Mouse (Mus musculus): ENCODE results near the gene Zzef1. TPM values are rescaled to one million over a fixed set of nuclear protein-coding genes. Genes with fewer than 3 reads are reported as not detected.

The Zzef1 gene
- total and polyA plus RNA-seq, 3 experiments = 10.5 to 20.8 (median 16.8) TPM

DNA sequence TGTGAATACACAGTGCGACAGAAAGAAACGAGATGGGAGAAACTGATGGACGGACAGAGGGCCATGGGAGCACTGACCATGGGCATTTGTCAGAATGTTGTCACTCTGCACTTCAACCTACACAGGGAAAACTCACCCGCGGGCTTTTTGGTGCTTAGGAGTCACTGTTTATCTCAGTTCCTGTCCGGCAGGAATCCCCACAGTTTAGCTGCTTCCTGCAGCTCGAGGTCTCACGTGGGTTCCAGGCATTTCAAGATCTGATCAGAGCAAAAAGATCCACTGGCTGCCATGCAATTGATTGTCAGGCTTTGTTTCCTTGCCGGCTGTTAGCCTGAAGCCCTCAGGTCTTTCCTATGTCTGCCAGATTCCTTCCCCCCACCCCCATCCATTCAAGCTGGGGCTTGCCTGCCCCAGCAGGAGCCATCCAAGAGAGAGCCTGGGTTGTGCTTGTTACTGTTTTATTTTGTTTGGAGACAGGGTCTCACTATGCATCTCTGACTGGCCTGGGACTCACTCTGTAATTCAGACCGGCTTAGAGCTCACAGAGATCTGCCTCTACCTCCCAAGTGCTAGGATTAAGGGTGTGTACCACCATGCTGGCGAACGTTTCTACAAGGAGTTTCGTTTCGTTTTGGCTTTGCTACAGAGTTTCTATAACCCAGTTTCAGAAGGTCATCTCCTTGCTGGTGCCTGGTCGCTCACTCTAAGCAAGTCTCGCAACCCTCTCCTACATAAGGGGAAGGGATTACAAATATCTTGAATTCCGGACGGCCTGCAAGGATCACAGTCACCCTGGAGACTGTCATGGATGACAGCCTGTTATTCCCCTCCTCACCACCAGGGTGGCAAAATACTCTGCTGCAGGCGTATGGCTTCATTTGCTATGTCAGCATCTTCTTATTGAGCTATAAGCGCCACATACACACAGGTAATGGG, 144.4 kb downstream of the Zzef1 start:
- Histone ChIP-seq H3K9ac (ENCODE audit: insufficient read depth, low read depth) (peak overlapping the region; percentile 84), H3K4me3 (replicated peaks in 1 of 3; ENCODE audit: low read depth in 2 of 3, low read length in 2 of 3, poor library complexity in 1 of 3) (peak overlapping the region; percentile 9 to 78 (median 75)), H3K79me2 (replicated peaks; ENCODE audit: control insufficient read depth, extremely low read depth, insufficient read depth, poor library complexity, severe bottlenecking) (no peaks in the 10 kb centered on the region), H3K36me3 (replicated peaks in 1 of 2; ENCODE audit: control insufficient read depth in 1 of 2, insufficient read depth in 1 of 2, low read length in 1 of 2) (no peaks in the 10 kb centered on the region), H3K4me2 (ENCODE audit: insufficient read depth, low read depth, poor library complexity, severe bottlenecking) (peak overlapping the region; percentile 96), H3K27ac (ENCODE audit: insufficient read depth, low read depth) (peak overlapping the region; percentile 54), H3K9me3 (replicated peaks; ENCODE audit: low read length) (no peaks in the 10 kb centered on the region), H3K27me3 (replicated peaks) (no peaks in the 10 kb centered on the region), H3K4me1 (ENCODE audit: control insufficient read depth in 1 of 2, insufficient read depth in 2 of 2) (peaks cover 26 to 35% of the 10 kb centered on the region in 2 experiments)
- in situ Hi-C loops (cut with MboI; ENCODE audit: low pct_ligation_motif_present, low pct_unique_long_range_greater_than_20kb, low sequenced_read_pairs) = no loop called here
- no peak for TF ChIP-seq USF1 (IDR thresholded peaks at IDR 0.05; ENCODE audit: low read depth, low read length)
- peak; percentile 67; the same call in 1 of the 2 replicates for TF ChIP-seq CHD2 (IDR thresholded peaks at IDR 0.05; ENCODE audit: low read length)
- TF ChIP-seq SIN3A (IDR thresholded peaks at IDR 0.05; ENCODE audit: low read length) = peak; percentile 73
- peak; percentile 61 for TF ChIP-seq MAX (IDR thresholded peaks at IDR 0.05; ENCODE audit: low read length)
- TF ChIP-seq KAT2A (IDR thresholded peaks at IDR 0.05; ENCODE audit: insufficient replicate concordance, low read length) = no peak
- TF ChIP-seq RCOR1 (conservative IDR thresholded peaks at IDR 0.05; ENCODE audit: low read depth, low read length) = peak; percentile 43; the same call in 1 of the 2 replicates
- no peak for TF ChIP-seq ZKSCAN1 (IDR thresholded peaks at IDR 0.05; ENCODE audit: borderline replicate concordance, low read depth, low read length)
- TF ChIP-seq MAFK (IDR thresholded peaks at IDR 0.05; ENCODE audit: insufficient replicate concordance, low read length) = peak; percentile 100
- TF ChIP-seq ETS1 (conservative IDR thresholded peaks at IDR 0.05; ENCODE audit: low read depth, low read length) = peak; percentile 25; the same call in 1 of the 2 replicates
- TF ChIP-seq RAD21 (IDR thresholded peaks at IDR 0.05; ENCODE audit: low read depth, low read length) = peak; percentile 45
- no peak for TF ChIP-seq MAZ (IDR thresholded peaks at IDR 0.05; ENCODE audit: low read depth, low read length)
- TF ChIP-seq PAX5 (IDR thresholded peaks at IDR 0.05; ENCODE audit: low read length) = no peak
- TF ChIP-seq ELF1 (IDR thresholded peaks at IDR 0.05; ENCODE audit: low read depth, low read length) = no peak
- TF ChIP-seq TBP (conservative IDR thresholded peaks at IDR 0.05; ENCODE audit: low read depth, low read length) = 0 out of 2 replicates have a peak, but pooled peaks have one; percentile 52
- TF ChIP-seq EP300 (IDR thresholded peaks at IDR 0.05; ENCODE audit: low read length) = peak; percentile 39; the same call in 1 of the 2 replicates
- no peak for TF ChIP-seq JUND (conservative IDR thresholded peaks at IDR 0.05; ENCODE audit: low read depth, low read length)
- no peak for TF ChIP-seq USF2 (conservative IDR thresholded peaks at IDR 0.05; ENCODE audit: low read depth, low read length)
- peak; percentile 95 for TF ChIP-seq CHD1 (IDR thresholded peaks at IDR 0.05; ENCODE audit: low read depth, low read length)
- no peak for TF ChIP-seq ZMIZ1 (IDR thresholded peaks at IDR 0.05; ENCODE audit: low read depth, low read length)
- TF ChIP-seq IRF4 (IDR thresholded peaks at IDR 0.05; ENCODE audit: low read depth, low read length) = peak; percentile 31
- TF ChIP-seq POLR2A (IDR thresholded peaks at IDR 0.05; ENCODE audit: low read depth, low read length) = no peak
- TF ChIP-seq E2F4 (IDR thresholded peaks at IDR 0.05; ENCODE audit: insufficient replicate concordance, low read depth, low read length) = no peak
- no peak for TF ChIP-seq GABPA (IDR thresholded peaks at IDR 0.05; ENCODE audit: insufficient replicate concordance, low read depth, low read length)
- TF ChIP-seq HCFC1 (IDR thresholded peaks at IDR 0.05; ENCODE audit: low read depth, low read length) = no peak
- peak; percentile 76 to 96 for TF ChIP-seq CTCF (conservative IDR thresholded peaks at IDR 0.05 in 1 of 2, IDR thresholded peaks at IDR 0.05 in 1 of 2; ENCODE audit: low read depth in 2 of 2, low read length in 2 of 2)
- TF ChIP-seq POLR2AphosphoS2 (IDR thresholded peaks at IDR 0.05; ENCODE audit: low read depth, low read length) = no peak
- peak; percentile 61; the same call in 1 of the 2 replicates for TF ChIP-seq BHLHE40 (IDR thresholded peaks at IDR 0.05; ENCODE audit: low read depth, low read length)
- no peak for TF ChIP-seq TCF12 (IDR thresholded peaks at IDR 0.05; ENCODE audit: low read depth, low read length)
- no peak; the same call in 1 of the 2 replicates for TF ChIP-seq MXI1 (IDR thresholded peaks at IDR 0.05; ENCODE audit: low read depth, low read length)
- 0 out of 2 replicates have a peak, but pooled peaks have one; percentile 13 for TF ChIP-seq MYC (IDR thresholded peaks at IDR 0.05; ENCODE audit: low read depth, low read length)
- TF ChIP-seq ZNF384 (IDR thresholded peaks at IDR 0.05; ENCODE audit: low read depth, low read length) = no peak
- TF ChIP-seq JUN (IDR thresholded peaks at IDR 0.05; ENCODE audit: insufficient read depth, low read depth, low read length) = no peak
- no peak for TF ChIP-seq ZC3H11A (IDR thresholded peaks at IDR 0.05; ENCODE audit: low read depth, low read length)
- 0 out of 2 replicates have a peak, but pooled peaks have one; percentile 10 for TF ChIP-seq NRF1 (IDR thresholded peaks at IDR 0.05; ENCODE audit: low read depth, low read length)
- peak; percentile 42 for TF ChIP-seq SMC3 (IDR thresholded peaks at IDR 0.05; ENCODE audit: low read depth, low read length)
- peak; percentile 32; the same call in 1 of the 2 replicates for TF ChIP-seq NELFE (IDR thresholded peaks at IDR 0.05; ENCODE audit: low read depth, low read length)
- no peak for TF ChIP-seq UBTF (IDR thresholded peaks at IDR 0.05; ENCODE audit: low read depth, low read length)
- TF ChIP-seq MEF2A (IDR thresholded peaks at IDR 0.05; ENCODE audit: borderline replicate concordance, low read depth, low read length) = peak; percentile 42; the same call in 1 of the 2 replicates
- dilution Hi-C loops (cut with MboI; ENCODE audit: extremely low pct_ligation_motif_present, extremely low pct_unique_long_range_greater_than_20kb, low sequenced_read_pairs) = no loop called here
- peak; percentile 55 for DNase-seq (ENCODE audit: extremely low read depth)

Data from CH12.LX (cell line).